Mouse (Mus musculus): ENCODE data around the gene Gpkow. TPM values are rescaled to one million over a fixed set of nuclear protein-coding genes. Genes with fewer than 3 reads are reported as not detected.

The Gpkow gene
- 2.4 TPM in 1 of 2 replicates, not detected in the other for polyA plus RNA-seq (2012; ENCODE audit: insufficient read depth, low replicate concordance)

DNA sequence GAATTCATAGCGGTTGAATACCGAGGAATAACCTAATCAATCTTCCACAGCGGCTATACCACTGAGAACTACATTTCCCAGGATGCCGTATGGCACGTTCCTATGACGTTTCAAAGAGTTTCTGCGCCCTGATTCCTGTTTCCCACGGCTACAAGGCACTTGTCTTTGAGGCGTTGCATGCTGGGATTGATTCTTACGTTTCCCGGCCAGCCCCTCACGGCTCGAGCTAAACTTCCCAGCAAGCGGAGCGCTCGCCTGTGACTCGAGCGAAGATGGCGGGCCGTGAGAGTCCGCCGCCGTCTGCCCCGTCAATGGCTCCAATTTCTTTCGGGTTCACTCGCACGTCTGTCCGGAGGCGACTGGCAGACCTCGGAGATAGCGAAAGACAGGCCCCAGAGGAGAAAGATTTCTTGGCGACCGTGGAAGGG, at the start of gene Gpkow:
Gpkow (plus strand) TSS at position 178 of the 428 bp plus-strand sequence.
- Histone ChIP-seq H3K9me3 (no peaks in the 10 kb centered on the region), H3K4me1 (peaks cover 15% of the 10 kb centered on the region), H3K27me3 (replicated peaks) (no peaks in the 10 kb centered on the region), H3K4me3 (replicated peaks) (peak within 1 kb of the TSS; percentile 92), H3K36me3 (replicated peaks; ENCODE audit: low read length) (peaks cover 35% of the 10 kb centered on the region)
- TF ChIP-seq GATA1 (IDR thresholded peaks at IDR 0.05; ENCODE audit: borderline replicate concordance, low read length): no peak
- no peak for TF ChIP-seq FLI1 (IDR thresholded peaks at IDR 0.05; ENCODE audit: low read length)

DNA sequence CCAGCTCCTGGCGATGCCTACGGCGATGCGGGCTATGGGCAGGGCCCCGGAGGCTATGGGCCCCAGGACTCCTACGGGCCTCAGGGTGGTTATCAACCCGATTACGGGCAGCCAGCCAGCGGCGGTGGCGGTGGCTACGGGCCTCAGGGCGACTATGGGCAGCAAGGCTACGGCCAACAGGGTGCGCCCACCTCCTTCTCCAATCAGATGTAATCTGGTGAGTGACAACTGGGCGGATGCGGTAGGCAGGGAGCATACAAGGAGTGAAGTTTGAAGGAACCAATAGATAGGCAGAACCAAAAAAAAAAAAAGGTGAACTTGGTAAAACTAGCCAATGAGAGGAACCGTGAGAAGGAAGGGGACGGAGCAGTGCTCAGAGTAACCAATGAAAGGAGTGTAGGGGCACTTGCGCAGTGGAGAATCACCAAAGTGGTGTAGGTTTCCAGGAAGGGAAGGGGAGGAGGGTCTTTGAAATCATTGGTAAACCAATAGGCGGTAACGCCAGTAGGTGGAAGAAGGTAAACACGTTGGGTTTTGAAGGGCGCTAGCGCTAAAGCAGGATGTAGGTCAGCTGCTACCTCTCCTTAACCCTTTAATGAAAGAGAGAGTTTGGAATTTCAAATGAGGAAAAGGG, 48.1 kb upstream of the Gpkow start:
- no peak for TF ChIP-seq GATA1 (IDR thresholded peaks at IDR 0.05; ENCODE audit: borderline replicate concordance, low read length)
- TF ChIP-seq FLI1 (IDR thresholded peaks at IDR 0.05; ENCODE audit: low read length): no peak
- peaks cover 15% of the 10 kb centered on the region for H3K4me1 ChIP-seq
- H3K9me3 ChIP-seq: no peaks in the 10 kb centered on the region
- peaks cover 7% of the 10 kb centered on the region for H3K27me3 ChIP-seq (replicated peaks)
- H3K4me3 ChIP-seq (replicated peaks): peak overlapping the region; percentile 91
- H3K36me3 ChIP-seq (replicated peaks; ENCODE audit: low read length): no peaks in the 10 kb centered on the region

GRCm38 (mm10) chrX:7657221-7657639, 39.7 kb upstream of the Gpkow start, which contains the start of gene Prickle3:
Gene Prickle3, plus strand, starts transcription at chrX:7657260.
- H3K36me3 ChIP-seq (replicated peaks; ENCODE audit: low read length): no peaks in the 10 kb centered on the region
- H3K9me3 ChIP-seq: no peaks in the 10 kb centered on the region
- no peak for TF ChIP-seq GATA1 (IDR thresholded peaks at IDR 0.05; ENCODE audit: borderline replicate concordance, low read length)
- no peak for TF ChIP-seq FLI1 (IDR thresholded peaks at IDR 0.05; ENCODE audit: low read length)
- peaks cover 11% of the 10 kb centered on the region for H3K4me1 ChIP-seq
- H3K27me3 ChIP-seq (replicated peaks): peaks cover 27% of the 10 kb centered on the region
- H3K4me3 ChIP-seq (replicated peaks): peak within 1 kb of the TSS; percentile 81

GRCm38 (mm10) chrX:7658031-7658784, 38.7 kb upstream of the Gpkow start:
- Histone ChIP-seq H3K9me3 (no peaks in the 10 kb centered on the region), H3K4me3 (replicated peaks) (peak overlapping the region; percentile 46), H3K36me3 (replicated peaks; ENCODE audit: low read length) (no peaks in the 10 kb centered on the region), H3K4me1 (peaks cover 11% of the 10 kb centered on the region), H3K27me3 (replicated peaks) (peaks cover 27% of the 10 kb centered on the region)
- TF ChIP-seq FLI1 (IDR thresholded peaks at IDR 0.05; ENCODE audit: low read length) (no peak), GATA1 (IDR thresholded peaks at IDR 0.05; ENCODE audit: borderline replicate concordance, low read length) (no peak)

GRCm38 (mm10) chrX:7658785-7659589, 37.9 kb upstream of the Gpkow start:
- TF ChIP-seq GATA1 (IDR thresholded peaks at IDR 0.05; ENCODE audit: borderline replicate concordance, low read length) (no peak), FLI1 (IDR thresholded peaks at IDR 0.05; ENCODE audit: low read length) (no peak)
- no peaks in the 10 kb centered on the region for H3K36me3 ChIP-seq (replicated peaks; ENCODE audit: low read length)
- peaks cover 11% of the 10 kb centered on the region for H3K4me1 ChIP-seq
- no peak overlapping the region for H3K4me3 ChIP-seq (replicated peaks)
- H3K9me3 ChIP-seq: no peaks in the 10 kb centered on the region
- peaks cover 30% of the 10 kb centered on the region for H3K27me3 ChIP-seq (replicated peaks)

DNA sequence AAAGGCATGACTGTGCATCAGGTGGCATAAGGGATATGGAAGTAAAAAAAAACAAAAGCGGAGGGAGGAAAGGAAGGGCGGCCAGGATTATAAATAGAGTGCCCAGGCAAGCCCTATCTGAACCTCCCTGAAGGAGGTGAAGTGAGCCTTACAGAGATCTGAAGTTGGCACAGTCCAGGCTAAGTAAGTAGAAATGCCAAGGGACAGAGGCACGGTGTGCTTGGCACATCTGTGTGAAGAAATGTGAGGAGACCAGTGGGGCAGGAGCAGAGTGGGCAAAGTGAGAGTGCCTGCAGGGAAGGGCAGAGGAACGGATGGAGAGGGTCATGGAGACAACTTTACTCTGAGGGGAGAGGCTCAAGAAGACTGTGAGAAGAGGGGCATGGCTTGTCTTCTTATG, 35.8 kb upstream of the Gpkow start:
- H3K9me3 ChIP-seq: no peaks in the 10 kb centered on the region
- no peak for TF ChIP-seq FLI1 (IDR thresholded peaks at IDR 0.05; ENCODE audit: low read length)
- TF ChIP-seq GATA1 (IDR thresholded peaks at IDR 0.05; ENCODE audit: borderline replicate concordance, low read length): no peak
- peaks cover 11% of the 10 kb centered on the region for H3K4me1 ChIP-seq

DNA sequence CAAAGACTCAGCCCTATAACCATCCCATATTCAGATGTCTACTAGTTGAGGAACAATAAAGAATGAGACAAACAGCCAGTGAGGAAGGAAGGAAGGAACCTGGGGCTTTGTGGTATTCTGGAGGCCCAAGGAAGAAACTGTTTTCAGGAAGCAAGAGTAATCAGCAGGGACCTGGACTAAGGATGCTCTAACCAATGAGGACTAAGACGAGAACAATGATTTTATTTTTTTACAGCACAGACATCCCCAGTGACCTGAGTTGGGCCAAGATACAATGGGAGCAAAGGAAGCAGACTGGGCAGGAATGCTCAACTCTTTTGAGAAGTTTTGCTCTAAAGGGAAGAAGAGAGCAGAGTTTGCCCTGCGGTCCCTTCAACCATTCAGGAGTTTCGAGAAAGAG, 34.0 kb upstream of the Gpkow start:
- Histone ChIP-seq H3K9me3 (no peaks in the 10 kb centered on the region), H3K36me3 (replicated peaks; ENCODE audit: low read length) (no peaks in the 10 kb centered on the region), H3K4me3 (replicated peaks) (no peak overlapping the region), H3K27me3 (replicated peaks) (peaks cover 24% of the 10 kb centered on the region), H3K4me1 (peaks cover 11% of the 10 kb centered on the region)
- TF ChIP-seq FLI1 (IDR thresholded peaks at IDR 0.05; ENCODE audit: low read length) (no peak), GATA1 (IDR thresholded peaks at IDR 0.05; ENCODE audit: borderline replicate concordance, low read length) (no peak)

More for the DNA sequence above, 35.8 kb upstream of the Gpkow start:
- Histone ChIP-seq H3K36me3 (replicated peaks; ENCODE audit: low read length) (no peaks in the 10 kb centered on the region), H3K27me3 (replicated peaks) (peaks cover 34% of the 10 kb centered on the region), H3K4me3 (replicated peaks) (no peak overlapping the region)

GRCm38 (mm10) chrX:7664791-7665190, 32.1 kb upstream of the Gpkow start:
- TF ChIP-seq FLI1 (IDR thresholded peaks at IDR 0.05; ENCODE audit: low read length) (no peak), GATA1 (IDR thresholded peaks at IDR 0.05; ENCODE audit: borderline replicate concordance, low read length) (no peak)
- Histone ChIP-seq H3K4me1 (peaks cover 5% of the 10 kb centered on the region), H3K27me3 (replicated peaks) (peaks cover 17% of the 10 kb centered on the region), H3K9me3 (no peaks in the 10 kb centered on the region), H3K36me3 (replicated peaks; ENCODE audit: low read length) (no peaks in the 10 kb centered on the region), H3K4me3 (replicated peaks) (no peak overlapping the region)

GRCm38 (mm10) chrX:7665739-7666502, 31.0 kb upstream of the Gpkow start:
- H3K27me3 ChIP-seq (replicated peaks): peaks cover 21% of the 10 kb centered on the region
- no peaks in the 10 kb centered on the region for H3K36me3 ChIP-seq (replicated peaks; ENCODE audit: low read length)
- TF ChIP-seq FLI1 (IDR thresholded peaks at IDR 0.05; ENCODE audit: low read length) (no peak), GATA1 (IDR thresholded peaks at IDR 0.05; ENCODE audit: borderline replicate concordance, low read length) (no peak)
- no peaks in the 10 kb centered on the region; the same call in 1 of the 2 replicates for H3K9me3 ChIP-seq
- H3K4me3 ChIP-seq (replicated peaks): no peak overlapping the region
- peaks cover 12% of the 10 kb centered on the region for H3K4me1 ChIP-seq
